ENCODE assay signal across 8 mouse cellular contexts in the genomic region with DNA sequence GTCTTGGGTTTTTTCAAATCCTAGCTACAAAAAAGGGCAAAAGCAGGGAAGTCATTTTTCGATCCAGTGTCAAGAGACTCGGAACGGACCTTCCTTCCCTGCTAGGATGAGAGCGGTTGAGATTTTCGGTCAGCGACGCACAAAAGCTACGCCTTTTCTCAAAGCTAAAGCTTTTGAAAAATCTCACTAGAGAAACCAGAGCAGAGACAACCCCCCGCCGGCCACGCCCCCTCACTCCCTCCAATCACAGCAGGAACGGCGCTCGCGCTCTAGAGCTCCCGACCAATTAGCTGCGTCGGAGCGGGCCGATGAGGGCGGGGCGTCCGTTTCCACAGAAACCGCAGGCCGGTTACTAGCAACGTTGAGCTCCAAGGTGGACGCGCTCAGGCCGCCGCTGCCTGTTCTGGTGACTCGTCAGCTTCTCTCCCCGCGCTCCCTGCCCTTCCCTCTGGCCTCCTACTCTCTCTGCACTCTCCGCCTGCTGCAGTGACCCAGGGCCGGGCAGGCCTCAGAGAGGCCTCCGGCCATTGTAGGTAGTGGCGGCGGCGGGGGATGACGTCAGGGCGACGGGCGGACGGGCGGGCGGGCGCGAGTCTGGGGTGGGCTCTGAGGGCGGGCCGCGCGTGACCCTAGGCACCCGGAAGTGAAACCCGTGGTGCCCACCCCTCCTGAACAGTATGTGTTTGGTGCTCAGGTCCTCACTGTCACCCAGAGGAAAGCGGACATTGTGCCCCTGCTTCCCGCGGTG. TPM values are rescaled to one million over a fixed set of nuclear protein-coding genes. Genes with fewer than 3 reads are reported as not detected.
A peak's percentile ranks its signal among the peaks of the same experiment; 100 is the strongest.
DNase-seq lines count a peak whose midpoint lies in the region; ATAC-seq and TF ChIP-seq lines count a peak whose summit lies in the region.

A gene (plus strand): TSS at position 335 of the 748 bp plus-strand sequence.

- peak; percentile 99 for ATAC-seq in hindbrain, postnatal 0 days
- peak; percentile 94 for ATAC-seq in megakaryocyte, adult 5-6 weeks (ENCODE audit: poor library complexity, severe bottlenecking)

- peak within 1 kb of the TSS; percentile 82 for H3K9ac ChIP-seq in hindbrain, postnatal 0 days (replicated peaks; ENCODE audit: low read length)

- H3K27ac ChIP-seq in hindbrain, postnatal 0 days = peak within 1 kb of the TSS; percentile 99
- peak within 1 kb of the TSS; percentile 94 for H3K27ac ChIP-seq in left cerebral cortex, adult 2 months

- TF ChIP-seq CTCF in hindbrain, postnatal 0 days (IDR thresholded peaks at IDR 0.05; ENCODE audit: low read depth) = no peak
- no peak for TF ChIP-seq CTCF in left cerebral cortex, adult 2 months (IDR thresholded peaks at IDR 0.05)

- H3K4me3 ChIP-seq in hindbrain, postnatal 0 days (ENCODE audit: low read length) = peak within 1 kb of the TSS; percentile 70
- H3K4me3 ChIP-seq in left cerebral cortex, adult 2 months = peak within 1 kb of the TSS; percentile 79

- under 1% methylated on average over 55 of the region's 57 CpGs for WGBS in hindbrain, postnatal 0 days

- no peaks in the 10 kb centered on the region for H3K36me3 ChIP-seq in hindbrain, postnatal 0 days (ENCODE audit: insufficient read depth, low read length)

- DNase-seq in WW6 (ENCODE audit: low read depth, low spot score) = peak; percentile 78
- DNase-seq in cerebellum, postnatal 4 days (ENCODE audit: low spot score in 2 of 2) = peak; percentile 93 to 98
- peak; percentile 97 for DNase-seq in gastrocnemius, adult 18-20 months (ENCODE audit: low spot score)
- peak; percentile 98 for DNase-seq in hindbrain, postnatal 0 days (ENCODE audit: low spot score)
- peak; percentile 97 for DNase-seq in left cerebral cortex, adult 2 months (ENCODE audit: extremely low spot score in 1 of 2, low spot score in 2 of 2)
- DNase-seq in right cerebral cortex, adult 2 months (ENCODE audit: low spot score in 2 of 2) = peak; percentile 97 to 98
- peak; percentile 98 for DNase-seq in urinary bladder, postnatal 14 days (ENCODE audit: low spot score)

- H3K4me1 ChIP-seq in hindbrain, postnatal 0 days (ENCODE audit: insufficient read depth, low read length) = 0 out of 2 replicates have a peak, but pooled peaks cover 7% of the 10 kb centered on the region

- no peaks in the 10 kb centered on the region for H3K27me3 ChIP-seq in hindbrain, postnatal 0 days (ENCODE audit: insufficient read depth, low read length)

- intact Hi-C loops in left cerebral cortex, adult 2 months (cut with DNase I) = loop anchor here (10.0 kb wide), 1 partner anchor 404 kb away; no protein-coding TSS in a partner anchor

- H3K9me3 ChIP-seq in hindbrain, postnatal 0 days (ENCODE audit: low read length) = no peaks in the 10 kb centered on the region

- H3K4me2 ChIP-seq in hindbrain, postnatal 0 days (ENCODE audit: low read depth, low read length) = peak within 1 kb of the TSS; percentile 92

RNA-seq across cellular contexts. Expression of the gene that starts here (rescaled TPM):
- total RNA-seq in gastrocnemius, adult 18-20 months (2021) = 1 to 10 TPM; 8.4 to 9.5 TPM
- total RNA-seq in hindbrain, postnatal 0 days (2014; rRNA removed) = 6.0 and 7.8 TPM in 2 replicates
- polyA plus RNA-seq in hindbrain, postnatal 0 days (2015; fragmentation: Nextera tagmentation; extraction: Ambion mirVana) = 9.7 and 12.0 TPM in 2 replicates
- total RNA-seq in left cerebral cortex, adult 2 months (2021) = 10 to 100 TPM; 22.1 to 26.8 TPM
- total RNA-seq in megakaryocyte, adult 5-6 weeks (2015) = 10.8 and 19.6 TPM in 2 replicates
- total RNA-seq in megakaryocyte, adult 5-6 weeks (2017) = 15.0 and 17.3 TPM in 2 replicates

Comparison
In these comparisons a context has a peak if more than half of its experiments do, and no peak if none do; other contexts are left out.
1. Peak in every context shown above with its lines: DNase-seq, ATAC-seq, H3K4me3 ChIP-seq and H3K27ac ChIP-seq.